Mouse (Mus musculus): ENCODE results near the gene Pde11a.

- TF ChIP-seq CTCF (IDR thresholded peaks at IDR 0.05; ENCODE audit: extremely low read depth, insufficient read length, insufficient replicate concordance, low read depth, low read length) (no peak), POLR2A (IDR thresholded peaks at IDR 0.05; ENCODE audit: low read depth, low read length) (no peak)
Observed at GRCm38 (mm10) chr2:76059595-76059994, 279.0 kb downstream of the Pde11a start.

All from small intestine, adult 2 months (tissue).